Mouse (Mus musculus): Measurements from ENCODE around the gene Tnfrsf18. TPM values are rescaled to one million over a fixed set of nuclear protein-coding genes. Genes with fewer than 3 reads are reported as not detected.

The Tnfrsf18 gene
- polyA plus RNA-seq, 1 experiment: 0.30 TPM

- Histone ChIP-seq H3K36me3 (ENCODE audit: control insufficient read depth, insufficient read depth) (peaks cover 17% of the 10 kb centered on the region), H3ac (ENCODE audit: control insufficient read depth, insufficient read length, low read depth) (peak within 1 kb of the TSS; percentile 90), H3K79me2 (ENCODE audit: control insufficient read depth, insufficient read depth) (peaks cover 53% of the 10 kb centered on the region), H3K27me3 (ENCODE audit: control insufficient read depth, insufficient read depth, insufficient read length) (no peaks in the 10 kb centered on the region), H3K4me3 (ENCODE audit: insufficient read depth, poor library complexity, severe bottlenecking) (peak within 1 kb of the TSS; percentile 96), H3K79me3 (ENCODE audit: low read depth) (peaks cover 42% of the 10 kb centered on the region)
- TF ChIP-seq FOSL1 (IDR thresholded peaks at IDR 0.05; ENCODE audit: insufficient read depth, low read length, poor library complexity, severe bottlenecking) (no peak), MYOG (IDR thresholded peaks at IDR 0.05; ENCODE audit: control insufficient read depth, extremely low read depth, insufficient read length) (no peak), CTCF (IDR thresholded peaks at IDR 0.05; ENCODE audit: control insufficient read depth, insufficient read depth, insufficient read length) (peak; percentile 95), USF1 (IDR thresholded peaks at IDR 0.05; ENCODE audit: low read depth) (peak; percentile 44), MAX (IDR thresholded peaks at IDR 0.05) (peak; percentile 100)
Measured at GRCm38 (mm10) chr4:155992241-155992905, 33.6 kb upstream of the Tnfrsf18 start, which contains the start of the genes B3galt6 and Sdf4. Gene B3galt6 (minus strand): TSS chr4:155992649. Gene Sdf4 (plus strand): TSS chr4:155992872.

GRCm38 (mm10) chr4:155992906-155993547 lies 32.9 kb upstream of the Tnfrsf18 start:
- H3K27me3 ChIP-seq (ENCODE audit: control insufficient read depth, insufficient read depth, insufficient read length): no peaks in the 10 kb centered on the region
- H3K79me2 ChIP-seq (ENCODE audit: control insufficient read depth, insufficient read depth): peaks cover 59% of the 10 kb centered on the region
- peaks cover 43% of the 10 kb centered on the region for H3K79me3 ChIP-seq (ENCODE audit: low read depth)
- H3K4me3 ChIP-seq (ENCODE audit: insufficient read depth, poor library complexity, severe bottlenecking): peak overlapping the region; percentile 96
- peaks cover 18% of the 10 kb centered on the region for H3K36me3 ChIP-seq (ENCODE audit: control insufficient read depth, insufficient read depth)
- H3ac ChIP-seq (ENCODE audit: control insufficient read depth, insufficient read length, low read depth): peak overlapping the region; percentile 87
- TF ChIP-seq USF1 (IDR thresholded peaks at IDR 0.05; ENCODE audit: low read depth) (peak; percentile 97), MYOG (IDR thresholded peaks at IDR 0.05; ENCODE audit: control insufficient read depth, extremely low read depth, insufficient read length) (no peak)

GRCm38 (mm10) chr4:155993606-155994005 lies 32.4 kb upstream of the Tnfrsf18 start:
- peaks cover 43% of the 10 kb centered on the region for H3K79me3 ChIP-seq (ENCODE audit: low read depth)
- peak overlapping the region; percentile 87 for H3ac ChIP-seq (ENCODE audit: control insufficient read depth, insufficient read length, low read depth)
- peaks cover 59% of the 10 kb centered on the region for H3K79me2 ChIP-seq (ENCODE audit: control insufficient read depth, insufficient read depth)
- H3K4me3 ChIP-seq (ENCODE audit: insufficient read depth, poor library complexity, severe bottlenecking): peak overlapping the region; percentile 96
- TF ChIP-seq FOSL1 (IDR thresholded peaks at IDR 0.05; ENCODE audit: insufficient read depth, low read length, poor library complexity, severe bottlenecking) (no peak), MYOD1 (IDR thresholded peaks at IDR 0.05; ENCODE audit: control insufficient read depth, insufficient read length, low read depth) (no peak), MYOG (IDR thresholded peaks at IDR 0.05; ENCODE audit: control insufficient read depth, extremely low read depth, insufficient read length) (no peak), CEBPB (IDR thresholded peaks at IDR 0.05; ENCODE audit: low read depth) (no peak), CTCF (IDR thresholded peaks at IDR 0.05; ENCODE audit: control insufficient read depth, insufficient read depth, insufficient read length) (no peak), USF1 (IDR thresholded peaks at IDR 0.05; ENCODE audit: low read depth) (no peak), MAX (IDR thresholded peaks at IDR 0.05) (no peak)
- peaks cover 22% of the 10 kb centered on the region for H3K36me3 ChIP-seq (ENCODE audit: control insufficient read depth, insufficient read depth)
- no peaks in the 10 kb centered on the region for H3K27me3 ChIP-seq (ENCODE audit: control insufficient read depth, insufficient read depth, insufficient read length)

GRCm38 (mm10) chr4:156004109-156004508 lies 21.9 kb upstream of the Tnfrsf18 start:
- H3K36me3 ChIP-seq (ENCODE audit: control insufficient read depth, insufficient read depth): peaks cover 82% of the 10 kb centered on the region

GRCm38 (mm10) chr4:156008369-156008768 lies 17.6 kb upstream of the Tnfrsf18 start:
- Histone ChIP-seq H3K27me3 (ENCODE audit: control insufficient read depth, insufficient read depth, insufficient read length) (no peaks in the 10 kb centered on the region), H3K79me3 (ENCODE audit: low read depth) (no peaks in the 10 kb centered on the region), H3K36me3 (ENCODE audit: control insufficient read depth, insufficient read depth) (peaks cover 80% of the 10 kb centered on the region), H3ac (ENCODE audit: control insufficient read depth, insufficient read length, low read depth) (no peak overlapping the region), H3K79me2 (ENCODE audit: control insufficient read depth, insufficient read depth) (no peaks in the 10 kb centered on the region), H3K4me3 (ENCODE audit: insufficient read depth, poor library complexity, severe bottlenecking) (no peak overlapping the region)
- no peak for TF ChIP-seq MAX (IDR thresholded peaks at IDR 0.05)
- no peak for TF ChIP-seq CEBPB (IDR thresholded peaks at IDR 0.05; ENCODE audit: low read depth)
- no peak for TF ChIP-seq FOSL1 (IDR thresholded peaks at IDR 0.05; ENCODE audit: insufficient read depth, low read length, poor library complexity, severe bottlenecking)
- TF ChIP-seq MYOG (IDR thresholded peaks at IDR 0.05; ENCODE audit: control insufficient read depth, extremely low read depth, insufficient read length): no peak
- no peak for TF ChIP-seq USF1 (IDR thresholded peaks at IDR 0.05; ENCODE audit: low read depth)
- no peak for TF ChIP-seq CTCF (IDR thresholded peaks at IDR 0.05; ENCODE audit: control insufficient read depth, insufficient read depth, insufficient read length)
- no peak for TF ChIP-seq MYOD1 (IDR thresholded peaks at IDR 0.05; ENCODE audit: control insufficient read depth, insufficient read length, low read depth)

More at GRCm38 (mm10) chr4:156004109-156004508, 21.9 kb upstream of the Tnfrsf18 start:
- no peaks in the 10 kb centered on the region for H3K79me2 ChIP-seq (ENCODE audit: control insufficient read depth, insufficient read depth)
- TF ChIP-seq MAX (IDR thresholded peaks at IDR 0.05) (no peak), CEBPB (IDR thresholded peaks at IDR 0.05; ENCODE audit: low read depth) (no peak), MYOG (IDR thresholded peaks at IDR 0.05; ENCODE audit: control insufficient read depth, extremely low read depth, insufficient read length) (no peak), USF1 (IDR thresholded peaks at IDR 0.05; ENCODE audit: low read depth) (no peak), CTCF (IDR thresholded peaks at IDR 0.05; ENCODE audit: control insufficient read depth, insufficient read depth, insufficient read length) (no peak), MYOD1 (IDR thresholded peaks at IDR 0.05; ENCODE audit: control insufficient read depth, insufficient read length, low read depth) (no peak), FOSL1 (IDR thresholded peaks at IDR 0.05; ENCODE audit: insufficient read depth, low read length, poor library complexity, severe bottlenecking) (no peak)
- no peak overlapping the region for H3K4me3 ChIP-seq (ENCODE audit: insufficient read depth, poor library complexity, severe bottlenecking)
- H3K27me3 ChIP-seq (ENCODE audit: control insufficient read depth, insufficient read depth, insufficient read length): no peaks in the 10 kb centered on the region
- no peaks in the 10 kb centered on the region for H3K79me3 ChIP-seq (ENCODE audit: low read depth)
- no peak overlapping the region for H3ac ChIP-seq (ENCODE audit: control insufficient read depth, insufficient read length, low read depth)
